Mouse (Mus musculus) leukemia stem cell, adult 10-12 weeks (primary cell): ENCODE data around the gene 1700013H16Rik. TPM values are rescaled to one million over a fixed set of nuclear protein-coding genes. Genes with fewer than 3 reads are reported as not detected.

Experiments
- polyA plus RNA-seq: library from polyadenylated mRNA; stranded (reverse); fragments of >175 nt; gene quantifications from 2 replicates; pipeline ENCODE4 v1.2.3, GENCODE M21; 2012; ENCODE audit warnings: low replicate concordance

Gene 1700013H16Rik
- polyA plus RNA-seq: not detected in 2 replicates

GRCm38 (mm10) chrX:53757736-53758135, at the start of gene 1700013H16Rik:
TSS of gene 1700013H16Rik (minus strand) at chrX:53757831.

GRCm38 (mm10) chrX:53797519-53797918, 39.9 kb upstream of the 1700013H16Rik start, which contains the start of gene Xlr:
TSS of gene Xlr (minus strand) at chrX:53797706.

GRCm38 (mm10) chrX:53776276-53776675, 18.6 kb upstream of the 1700013H16Rik start, which contains the start of gene Zfp36l3:
TSS of gene Zfp36l3 (minus strand) at chrX:53776394.

GRCm38 (mm10) chrX:53724596-53724995, 33.0 kb downstream of the 1700013H16Rik start, which contains the start of gene 4930502E18Rik:
TSS of gene 4930502E18Rik (plus strand) at chrX:53724826.

Other genes with a start within 250 kb of the 1700013H16Rik start
- not detected in 2 replicates for gene Rtl8c, start 149.8 kb downstream of the 1700013H16Rik start, polyA plus RNA-seq
- not detected in 2 replicates for gene Gm14597, start 148.9 kb downstream of the 1700013H16Rik start, polyA plus RNA-seq
- gene Rtl8a, start 114.1 kb downstream of the 1700013H16Rik start, polyA plus RNA-seq: 1.3 and 10.6 TPM in 2 replicates
- 8.5 and 19.0 TPM in 2 replicates for gene Rtl8b, start 87.4 kb downstream of the 1700013H16Rik start, polyA plus RNA-seq
- gene 4930502E18Rik, start 33.0 kb downstream of the 1700013H16Rik start, polyA plus RNA-seq: not detected in 2 replicates
- 0.11 TPM in 1 of 2 replicates, not detected in the other for gene Zfp36l3, start 18.6 kb upstream of the 1700013H16Rik start, polyA plus RNA-seq
- gene Xlr, start 39.9 kb upstream of the 1700013H16Rik start, polyA plus RNA-seq: not detected in 2 replicates